Mouse (Mus musculus): Measurements from ENCODE around the gene Trim15.
A peak's percentile ranks its signal among the peaks of the same experiment; 100 is the strongest.

Trim15 gene

GRCm38 (mm10) chr17:36866719-36867527 is at the start of gene Trim15:
Gene Trim15, minus strand, starts transcription at chr17:36867210.
- peak; percentile 74 for DNase-seq

DNA sequence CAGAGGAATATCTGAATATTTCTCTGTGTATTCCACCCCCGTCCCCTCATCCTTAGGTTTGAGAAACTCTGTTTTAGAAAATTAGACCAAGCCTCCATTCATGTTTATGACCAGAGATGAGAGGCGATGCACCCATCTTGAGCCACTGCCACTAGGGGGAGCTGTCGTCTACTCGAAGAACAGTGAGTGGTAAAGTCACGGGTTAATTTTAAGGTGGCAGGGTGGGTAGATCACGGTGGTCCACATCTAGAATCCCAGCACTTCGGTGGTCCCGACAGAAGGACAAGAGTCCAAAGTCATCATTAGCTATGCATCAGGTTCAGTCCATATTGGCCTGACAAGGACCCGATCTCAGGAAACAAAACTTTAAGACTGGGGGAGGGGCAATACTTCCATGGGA is 48.1 kb upstream of the Trim15 start:
- DNase-seq: peak; percentile 92

- peak; percentile 91 for DNase-seq
These were observed 47.1 kb upstream of the Trim15 start for GRCm38 (mm10) chr17:36914108-36914507.

- DNase-seq: peak; percentile 51
These were observed 45.0 kb upstream of the Trim15 start for GRCm38 (mm10) chr17:36912031-36912430.

DNA sequence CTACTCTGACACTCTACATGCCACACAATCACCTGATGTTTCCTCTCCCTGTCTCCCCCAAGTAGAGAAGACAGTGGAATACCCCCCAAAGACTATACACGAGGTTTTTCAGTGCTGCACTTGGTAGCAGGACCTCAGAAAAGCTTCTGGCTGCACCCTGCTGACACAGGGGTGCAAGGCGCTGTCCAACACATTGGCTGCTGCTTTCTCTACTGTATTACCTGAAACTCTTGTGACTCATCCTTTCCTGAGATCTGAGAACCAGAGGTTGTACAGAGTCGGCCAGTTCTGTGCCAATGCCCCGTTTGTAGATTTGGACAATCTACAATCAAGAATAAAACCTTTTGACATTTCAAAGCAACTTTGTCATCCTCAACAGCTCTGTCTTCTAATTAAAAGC is 42.8 kb upstream of the Trim15 start:
- DNase-seq: peak; percentile 74

- peak; percentile 73 for DNase-seq
These were observed 41.2 kb upstream of the Trim15 start for GRCm38 (mm10) chr17:36908235-36908634.

- peak; percentile 78 for DNase-seq
These were observed 36.6 kb upstream of the Trim15 start for GRCm38 (mm10) chr17:36903651-36904050.

DNA sequence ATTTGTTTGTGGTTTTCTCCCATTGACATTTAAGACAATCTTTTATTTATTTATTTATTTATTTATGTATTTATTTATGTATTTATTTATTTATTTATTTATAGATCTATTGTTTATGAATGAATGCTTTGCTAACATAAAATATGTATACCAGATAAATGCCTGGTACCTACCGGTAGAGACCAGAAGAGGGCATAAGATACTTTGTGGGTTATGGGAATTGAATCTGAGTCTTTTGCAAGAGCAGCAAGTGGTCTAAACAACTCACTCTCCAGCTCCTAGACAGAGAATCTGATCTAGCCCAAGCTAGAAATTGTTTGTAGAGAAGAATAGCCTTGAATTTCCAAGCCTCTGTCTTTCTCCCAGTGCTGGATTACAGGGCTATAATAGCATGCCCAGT is 33.7 kb upstream of the Trim15 start:
- DNase-seq: no peak

- DNase-seq: peak; percentile 83
These were observed 33.0 kb upstream of the Trim15 start for GRCm38 (mm10) chr17:36900001-36900400.

DNA sequence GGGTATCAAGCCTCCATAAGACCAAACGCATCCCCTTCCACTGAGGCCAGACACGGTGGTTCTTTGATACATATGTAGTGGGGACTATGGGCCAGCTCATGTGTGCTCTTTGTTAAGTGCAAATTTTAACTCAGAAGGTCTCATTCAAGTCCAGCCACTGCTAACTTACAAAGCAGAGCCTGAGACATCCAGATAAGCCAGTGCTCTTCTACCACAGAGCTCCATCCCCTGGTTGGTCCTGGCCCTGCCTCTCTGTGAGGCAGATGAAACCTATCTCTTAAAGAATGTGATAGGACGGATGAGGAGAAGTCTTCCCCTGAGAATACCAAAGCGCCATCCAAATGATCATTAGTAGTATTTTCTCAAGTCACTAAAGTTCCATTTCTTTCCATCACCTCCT is 32.4 kb upstream of the Trim15 start:
- DNase-seq: peak; percentile 57

- DNase-seq: peak; percentile 60
These were observed 30.7 kb upstream of the Trim15 start, which contains the start of gene Trim31 for GRCm38 (mm10) chr17:36897552-36898205. Gene Trim31, plus strand, starts transcription at chr17:36898118.

DNA sequence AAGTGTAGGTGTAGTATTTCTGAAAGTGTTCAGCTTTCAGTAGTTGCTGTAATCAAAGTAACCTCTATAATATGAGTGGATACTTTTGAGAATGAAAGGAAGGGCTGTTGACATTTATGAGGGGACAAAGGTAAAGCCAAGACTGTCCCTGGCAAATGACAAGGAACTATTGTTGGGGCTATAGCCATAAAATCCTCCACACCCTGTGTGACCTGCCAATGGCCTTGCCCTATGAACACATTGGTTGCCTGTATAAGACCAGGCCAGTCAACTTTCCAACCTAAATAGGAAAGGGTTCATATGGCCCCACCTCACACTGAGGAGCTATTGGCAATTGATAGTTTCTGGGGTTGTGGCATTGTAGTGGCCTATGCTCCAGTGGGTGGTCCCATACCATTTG is 30.1 kb upstream of the Trim15 start:
- DNase-seq: peak; percentile 70

- peak; percentile 80 for DNase-seq
These were observed 29.6 kb upstream of the Trim15 start for GRCm38 (mm10) chr17:36896583-36896982.

DNA sequence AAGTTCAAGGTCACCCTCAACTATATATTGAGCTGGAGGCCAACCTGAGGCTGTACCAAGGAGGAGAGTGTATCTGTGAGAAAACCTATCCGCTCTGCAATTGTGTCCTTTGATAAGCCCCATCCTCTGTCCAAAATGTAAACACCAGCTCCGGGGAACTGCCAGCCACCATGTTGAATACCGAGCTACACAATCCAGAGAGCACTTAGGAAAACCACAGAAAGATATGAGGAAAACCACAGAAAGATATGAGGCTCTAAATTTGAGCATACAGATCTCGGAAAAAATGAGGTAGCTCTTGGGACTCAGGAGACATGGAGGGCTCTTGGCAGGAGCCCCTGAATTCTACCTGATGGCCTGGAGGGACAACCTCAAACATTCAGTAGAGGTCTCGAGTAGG is 26.4 kb upstream of the Trim15 start:
- DNase-seq: peak; percentile 29

GRCm38 (mm10) chr17:36892362-36892761 is 25.4 kb upstream of the Trim15 start:
- DNase-seq: peak; percentile 27

DNA sequence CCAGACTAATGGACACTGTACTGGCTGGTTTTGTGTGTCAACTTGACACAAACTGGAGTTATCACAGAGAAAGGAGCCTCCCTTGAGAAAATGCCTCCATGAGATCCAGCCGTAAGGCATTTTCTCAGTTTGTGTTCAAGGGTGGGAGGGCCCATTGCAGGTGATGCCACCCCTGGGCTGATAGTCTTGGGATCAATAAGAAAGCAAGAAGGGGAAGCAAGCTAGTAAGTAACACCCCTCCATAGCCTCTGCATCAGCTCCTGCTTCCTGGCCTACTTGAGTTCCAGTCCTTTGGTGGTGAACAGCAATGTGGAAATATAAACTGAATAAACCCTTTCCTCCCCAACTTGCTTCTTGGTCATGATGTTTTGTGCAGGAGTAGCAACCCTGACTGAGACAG is 24.5 kb upstream of the Trim15 start:
- DNase-seq: peak; percentile 62

- peak; percentile 55 for DNase-seq
These were observed 23.3 kb upstream of the Trim15 start, which contains the start of gene Trim40 for GRCm38 (mm10) chr17:36890073-36890903. Gene Trim40, minus strand, starts transcription at chr17:36890123.

DNA sequence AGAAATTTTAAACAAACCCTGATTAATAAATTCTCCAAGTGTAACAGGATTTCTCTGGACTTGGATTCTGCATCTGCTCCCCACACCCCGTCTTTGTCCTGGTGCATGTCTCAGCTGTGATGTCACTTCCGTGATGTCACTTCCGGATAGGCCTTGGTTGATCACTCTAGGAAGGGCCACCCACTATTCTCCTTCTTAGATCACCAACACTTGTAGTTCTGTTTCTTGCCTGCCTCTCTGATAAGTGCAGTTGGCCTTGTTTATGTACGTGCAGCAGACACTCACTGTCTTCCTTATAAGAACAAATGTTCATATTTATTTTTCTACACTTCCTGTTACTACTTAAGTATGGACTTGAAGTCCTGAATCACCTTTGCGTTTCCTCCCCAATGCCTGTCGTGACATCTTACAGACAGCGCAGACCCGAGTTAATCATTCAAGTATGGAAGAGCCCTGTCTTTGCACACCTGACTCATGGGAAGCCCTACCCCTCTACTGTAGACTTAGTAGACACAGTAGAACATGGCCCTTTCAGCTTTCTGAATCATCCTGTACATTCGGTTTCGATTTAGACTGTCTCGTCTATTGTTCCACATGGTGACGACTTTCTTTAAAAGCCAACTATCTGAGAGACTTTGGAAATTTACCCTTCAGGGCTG is 18.3 kb upstream of the Trim15 start:
- DNase-seq: peak; percentile 68

DNA sequence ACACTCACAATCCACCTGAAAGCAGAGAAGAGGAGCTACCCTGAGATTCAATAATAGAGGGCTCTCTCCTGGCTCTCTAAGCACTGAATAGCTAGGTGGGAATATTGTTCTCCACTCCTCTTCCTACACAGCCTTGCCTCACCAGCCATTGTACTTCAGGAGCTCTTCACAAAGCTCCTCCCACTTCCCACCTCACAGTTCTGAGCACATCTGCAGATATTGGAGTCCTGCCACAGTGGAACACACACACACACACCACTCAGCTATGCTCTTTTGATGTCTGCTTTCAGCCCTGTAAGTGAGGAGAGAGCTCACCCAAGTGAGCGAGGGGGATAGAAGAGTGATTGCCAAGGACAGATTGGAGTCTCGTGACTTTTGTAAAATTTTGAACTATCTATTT is 16.3 kb upstream of the Trim15 start:
- peak; percentile 53 for DNase-seq

DNA sequence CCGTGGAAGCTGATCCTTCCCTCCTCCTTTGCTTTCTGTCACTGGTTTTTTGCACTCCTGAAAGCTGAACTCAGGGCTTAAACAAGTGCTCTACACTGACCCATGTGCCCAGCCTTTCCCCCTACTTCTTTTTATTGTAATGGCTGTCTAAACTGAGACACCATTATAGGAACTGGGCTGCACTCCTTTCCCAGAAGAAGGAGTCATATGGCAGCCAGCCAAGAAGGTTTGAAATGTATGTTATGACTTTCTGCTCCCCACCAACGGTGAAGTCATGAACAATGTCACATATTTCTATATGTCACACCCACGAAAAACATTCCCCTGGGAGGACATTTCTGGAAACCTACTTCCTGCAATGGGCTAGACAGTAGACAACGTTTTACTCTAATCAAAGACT is 7.6 kb upstream of the Trim15 start:
- no peak for DNase-seq

DNA sequence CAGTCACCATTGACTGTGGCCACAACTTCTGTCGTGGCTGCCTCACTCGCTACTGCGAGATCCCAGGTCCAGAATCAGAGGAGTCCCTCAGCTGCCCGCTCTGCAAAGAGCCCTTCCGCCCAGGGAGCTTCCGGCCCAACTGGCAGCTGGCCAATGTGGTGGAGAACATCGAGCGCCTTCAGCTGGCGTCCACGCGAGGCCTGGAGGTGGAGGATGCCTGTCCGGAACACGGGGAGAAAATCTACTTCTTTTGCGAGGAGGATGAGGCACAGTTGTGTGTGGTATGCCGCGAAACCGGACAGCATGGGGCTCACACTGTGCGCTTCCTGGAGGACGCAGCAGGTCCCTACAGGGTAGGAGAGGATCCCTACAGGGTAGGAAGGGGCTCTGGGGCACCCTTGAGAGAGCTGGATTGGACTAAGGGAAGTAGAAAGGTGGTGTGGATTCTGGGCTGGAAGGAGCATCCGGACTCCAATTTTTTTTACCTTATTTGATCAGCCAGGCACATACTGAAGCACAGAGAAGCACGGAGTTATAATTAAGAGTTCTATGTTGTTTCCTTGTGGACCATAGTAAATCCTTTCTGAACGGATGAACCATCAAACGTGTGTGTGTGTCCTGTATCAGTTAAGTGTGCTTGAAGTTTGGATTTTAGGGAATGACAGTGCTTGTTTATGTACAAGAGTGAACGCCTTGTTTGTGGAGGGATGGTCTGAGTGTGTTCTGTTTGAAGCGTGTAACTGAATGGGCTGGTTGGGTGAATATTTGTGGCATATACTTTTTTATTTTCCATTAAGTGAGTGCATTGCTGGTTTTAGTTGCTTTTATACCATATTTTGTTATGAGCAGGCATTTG is 3.2 kb upstream of the Trim15 start:
- DNase-seq: no peak
